Mouse (Mus musculus) forebrain, embryonic 13.5 days (tissue): ENCODE measurements around the gene Tango6. TPM values are rescaled to one million over a fixed set of nuclear protein-coding genes. Genes with fewer than 3 reads are reported as not detected.

Source experiments
- ATAC-seq: fragments of 200-750 bp; cut with Nextera tagmentation; 2 replicates; pipeline ENCODE4 v1.8.0; 2017
- H3K27ac ChIP-seq: fragments of 300-500 bp; sonication (generic); 2 replicates; pipeline ENCODE4 v1.5.1; 2015; ENCODE audit warnings: inconsistent platforms, mild to moderate bottlenecking, moderate library complexity
- H3K27me3 ChIP-seq: fragments of 300-500 bp; sonication (generic); 2 replicates; pipeline ENCODE4 v1.6.1; 2015; ENCODE audit warnings: mild to moderate bottlenecking, inconsistent platforms
- H3K36me3 ChIP-seq: fragments of 300-500 bp; sonication (generic); 2 replicates; pipeline ENCODE4 v1.6.1; 2015; ENCODE audit warnings: mild to moderate bottlenecking, inconsistent platforms; ENCODE audit not compliant: poor library complexity, severe bottlenecking
- H3K4me1 ChIP-seq: fragments of 300-500 bp; sonication (generic); 2 replicates; pipeline ENCODE4 v1.6.1; 2015; ENCODE audit warnings: inconsistent platforms
- H3K4me2 ChIP-seq: fragments of 300-500 bp; sonication (generic); 2 replicates; pipeline ENCODE4 v1.6.1; 2015; ENCODE audit warnings: inconsistent platforms, mild to moderate bottlenecking, moderate library complexity
- H3K4me3 ChIP-seq: fragments of 300-500 bp; sonication (generic); 2 replicates; pipeline ENCODE4 v1.5.1; 2015; ENCODE audit warnings: mild to moderate bottlenecking, inconsistent platforms
- H3K9ac ChIP-seq: fragments of 300-500 bp; sonication (generic); 2 replicates; pipeline ENCODE4 v1.6.1; 2015; ENCODE audit warnings: mild to moderate bottlenecking, inconsistent platforms
- H3K9me3 ChIP-seq: fragments of 300-500 bp; sonication (generic); replicated peaks from 2 replicates; pipeline ENCODE4 v1.6.1; 2016; ENCODE audit warnings: inconsistent platforms
- WGBS: fragments of 180-500 bp; shearing (Covaris S2); methylation state at CpG from one replicate; pipeline ENCODE4 v1.1.7; 2015; 5-methylcytosine and 5-hydroxymethylcytosine counted together
- polyA plus RNA-seq: library from polyadenylated mRNA; unstranded; fragments of >200 nt; fragmentation: Nextera tagmentation; extraction: Ambion mirVana; gene quantifications from 2 replicates; pipeline ENCODE4 v1.2.1, GENCODE M21; 2015

Tango6 gene
- polyA plus RNA-seq, 1 experiment from 2014 or later = 6.0 TPM

- H3K4me3 ChIP-seq = no peak overlapping the region
- no peaks in the 10 kb centered on the region for H3K27me3 ChIP-seq
- WGBS = 47% methylated on average over 2 of the region's 2 CpGs
- no peak overlapping the region for H3K4me2 ChIP-seq
- H3K36me3 ChIP-seq = no peaks in the 10 kb centered on the region
- H3K4me1 ChIP-seq = no peaks in the 10 kb centered on the region
- H3K9ac ChIP-seq = no peak overlapping the region
- no peaks in the 10 kb centered on the region for H3K9me3 ChIP-seq
- H3K27ac ChIP-seq = no peak overlapping the region
- ATAC-seq = no peak
These were observed 35.5 kb upstream of the Tango6 start for GRCm38 (mm10) chr8:106647387-106647786.

GRCm38 (mm10) chr8:106648421-106648820 lies 34.4 kb upstream of the Tango6 start:
- Histone ChIP-seq H3K9me3 (no peaks in the 10 kb centered on the region), H3K4me1 (no peaks in the 10 kb centered on the region), H3K36me3 (no peaks in the 10 kb centered on the region), H3K4me3 (no peak overlapping the region), H3K27me3 (no peaks in the 10 kb centered on the region), H3K9ac (no peak overlapping the region), H3K27ac (no peak overlapping the region), H3K4me2 (no peak overlapping the region)
- 90% methylated on average over 8 of the region's 8 CpGs for WGBS
- no peak for ATAC-seq

DNA sequence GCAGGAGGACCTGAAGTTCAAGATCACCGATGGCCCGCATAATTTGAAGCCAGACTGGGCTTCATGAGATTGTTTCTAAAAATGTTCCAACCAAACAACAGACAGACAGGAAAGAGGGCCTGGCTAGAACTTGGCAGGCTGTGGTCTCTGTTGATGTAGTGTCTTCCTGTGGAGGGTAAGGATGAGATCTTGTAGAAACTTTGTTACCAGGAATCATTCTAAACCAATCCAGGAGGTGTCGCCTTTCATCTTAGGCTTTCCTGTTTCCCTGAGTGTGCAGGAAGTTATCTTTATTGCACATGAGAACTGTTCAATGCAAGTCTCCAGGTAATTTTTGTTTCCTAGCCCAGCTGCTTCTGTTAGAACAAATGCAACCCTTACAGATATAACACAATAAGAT lies 30.9 kb upstream of the Tango6 start:
- ATAC-seq = no peak
- H3K36me3 ChIP-seq = no peaks in the 10 kb centered on the region
- H3K4me3 ChIP-seq = no peak overlapping the region
- H3K4me1 ChIP-seq = no peaks in the 10 kb centered on the region
- 96% methylated on average over 3 of the region's 3 CpGs for WGBS
- no peaks in the 10 kb centered on the region for H3K9me3 ChIP-seq
- no peaks in the 10 kb centered on the region for H3K27me3 ChIP-seq
- no peak overlapping the region for H3K9ac ChIP-seq
- no peak overlapping the region for H3K27ac ChIP-seq
- H3K4me2 ChIP-seq = no peak overlapping the region

- no peaks in the 10 kb centered on the region for H3K9me3 ChIP-seq
- no peaks in the 10 kb centered on the region for H3K36me3 ChIP-seq
- H3K4me1 ChIP-seq = no peaks in the 10 kb centered on the region
- H3K4me3 ChIP-seq = no peak overlapping the region
- H3K9ac ChIP-seq = no peak overlapping the region
- no peak for ATAC-seq
- no peaks in the 10 kb centered on the region for H3K27me3 ChIP-seq
- no peak overlapping the region for H3K4me2 ChIP-seq
- H3K27ac ChIP-seq = no peak overlapping the region
These were observed 26.8 kb upstream of the Tango6 start for GRCm38 (mm10) chr8:106656046-106656445.

- Histone ChIP-seq H3K4me2 (no peak overlapping the region), H3K4me3 (no peak overlapping the region), H3K27ac (no peak overlapping the region), H3K36me3 (no peaks in the 10 kb centered on the region), H3K4me1 (no peaks in the 10 kb centered on the region), H3K9ac (no peak overlapping the region), H3K27me3 (no peaks in the 10 kb centered on the region), H3K9me3 (no peaks in the 10 kb centered on the region)
- 69% methylated on average over 2 of the region's 2 CpGs for WGBS
- no peak for ATAC-seq
These were observed 10.1 kb upstream of the Tango6 start for GRCm38 (mm10) chr8:106672786-106673185.

DNA sequence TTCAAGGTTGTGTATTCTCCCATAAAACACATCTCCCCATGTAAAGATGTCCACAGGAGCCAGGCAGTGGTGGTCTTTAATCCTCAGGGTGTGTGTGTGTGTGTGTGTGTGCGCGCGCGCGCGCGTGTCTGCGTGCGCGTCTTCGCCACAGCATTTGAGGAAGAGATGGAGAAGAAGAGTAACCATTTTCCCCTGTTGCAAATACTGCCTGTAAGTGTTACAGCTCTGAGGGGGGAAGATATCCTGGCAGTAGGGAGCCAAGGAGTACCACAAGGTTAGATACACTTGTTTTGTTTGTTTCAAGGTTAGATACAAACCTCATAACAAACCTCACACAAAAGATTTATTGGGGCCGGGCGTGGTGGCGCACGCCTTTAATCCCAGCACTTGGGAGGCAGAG lies 8.6 kb upstream of the Tango6 start:
- WGBS = 98% methylated on average over 15 of the region's 15 CpGs

GRCm38 (mm10) chr8:106674894-106675293 lies 8.0 kb upstream of the Tango6 start:
- Histone ChIP-seq H3K36me3 (no peaks in the 10 kb centered on the region), H3K27me3 (no peaks in the 10 kb centered on the region), H3K9ac (no peak overlapping the region), H3K9me3 (no peaks in the 10 kb centered on the region), H3K4me3 (no peak overlapping the region), H3K4me2 (no peak overlapping the region), H3K27ac (no peak overlapping the region), H3K4me1 (no peaks in the 10 kb centered on the region)
- ATAC-seq = no peak
- 71% methylated on average over 8 of the region's 8 CpGs for WGBS

More for the DNA sequence above, 8.6 kb upstream of the Tango6 start:
- no peak for ATAC-seq
- Histone ChIP-seq H3K4me1 (no peaks in the 10 kb centered on the region), H3K9ac (no peak overlapping the region), H3K9me3 (no peaks in the 10 kb centered on the region), H3K27ac (no peak overlapping the region), H3K36me3 (no peaks in the 10 kb centered on the region), H3K4me3 (no peak overlapping the region), H3K27me3 (no peaks in the 10 kb centered on the region), H3K4me2 (no peak overlapping the region)

GRCm38 (mm10) chr8:106684387-106684786 lies 1.5 kb downstream of the Tango6 start:
- Histone ChIP-seq H3K4me3 (no peak overlapping the region), H3K4me1 (no peaks in the 10 kb centered on the region), H3K27me3 (no peaks in the 10 kb centered on the region), H3K36me3 (no peaks in the 10 kb centered on the region), H3K4me2 (no peak overlapping the region), H3K27ac (no peak overlapping the region), H3K9ac (no peak overlapping the region), H3K9me3 (no peaks in the 10 kb centered on the region)
- WGBS = 98% methylated on average over 4 of the region's 4 CpGs
- no peak for ATAC-seq

GRCm38 (mm10) chr8:106687479-106687878 lies 4.6 kb downstream of the Tango6 start:
- Histone ChIP-seq H3K9me3 (no peaks in the 10 kb centered on the region), H3K4me1 (no peaks in the 10 kb centered on the region), H3K9ac (no peak overlapping the region), H3K36me3 (no peaks in the 10 kb centered on the region), H3K4me2 (no peak overlapping the region), H3K27me3 (no peaks in the 10 kb centered on the region), H3K4me3 (no peak overlapping the region), H3K27ac (no peak overlapping the region)
- ATAC-seq = peak; percentile 52; the same call in 1 of the 2 replicates
- 2% methylated on average over 4 of the region's 4 CpGs for WGBS

DNA sequence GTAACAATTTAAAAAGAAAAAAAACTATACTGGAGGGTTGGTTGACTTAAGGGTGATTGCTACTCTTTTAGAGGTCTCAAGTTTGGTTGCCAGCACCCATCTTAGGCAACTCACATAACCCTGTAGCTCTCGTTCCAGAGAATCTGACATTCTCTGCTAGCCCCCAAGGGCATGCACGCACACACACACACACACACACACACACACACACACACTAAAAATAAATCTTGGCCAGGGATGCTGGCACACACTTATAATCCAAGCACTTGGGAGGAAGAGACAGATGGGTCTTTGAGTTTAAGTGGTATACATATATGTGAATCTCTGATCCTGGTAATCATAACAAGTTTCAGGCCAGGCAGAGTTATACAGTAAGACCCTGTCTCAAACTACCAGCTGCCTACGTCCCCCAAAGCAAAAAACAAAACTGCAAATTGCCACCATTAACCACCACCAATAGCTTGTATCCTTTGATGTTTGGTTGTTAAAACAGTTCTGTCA lies 14.9 kb downstream of the Tango6 start:
- H3K9ac ChIP-seq = no peak overlapping the region
- H3K36me3 ChIP-seq = peaks cover 42% of the 10 kb centered on the region

DNA sequence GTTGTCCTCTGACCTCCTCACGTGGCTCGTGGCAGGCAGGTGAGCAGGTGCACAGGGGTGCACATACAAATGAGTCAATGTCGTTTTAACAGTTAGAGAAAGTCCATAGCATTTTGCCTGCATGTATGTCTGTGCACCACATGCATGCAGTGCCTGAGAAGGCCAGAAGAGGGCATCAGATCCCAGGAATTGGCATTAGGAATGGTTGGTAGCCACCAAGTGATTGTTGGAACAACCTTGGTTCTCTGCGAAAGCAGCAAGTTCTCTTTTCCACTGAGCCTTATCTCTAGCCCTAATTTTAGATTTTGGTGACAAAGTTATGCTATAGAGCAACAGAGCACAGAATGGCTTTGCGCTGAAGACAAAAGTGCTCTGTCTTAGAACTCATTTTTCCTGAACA lies 16.7 kb downstream of the Tango6 start:
- H3K27me3 ChIP-seq = no peaks in the 10 kb centered on the region
- 70% methylated on average over 5 of the region's 5 CpGs for WGBS
- no peak overlapping the region for H3K27ac ChIP-seq
- no peak overlapping the region for H3K4me3 ChIP-seq
- no peaks in the 10 kb centered on the region for H3K9me3 ChIP-seq
- no peak overlapping the region for H3K9ac ChIP-seq
- H3K4me2 ChIP-seq = no peak overlapping the region
- no peaks in the 10 kb centered on the region for H3K4me1 ChIP-seq
- 0 out of 2 replicates have a peak, but pooled peaks have one; percentile 27 for ATAC-seq
- peaks cover 42% of the 10 kb centered on the region for H3K36me3 ChIP-seq

More for the DNA sequence above, 14.9 kb downstream of the Tango6 start:
- H3K9me3 ChIP-seq = no peaks in the 10 kb centered on the region
- no peak overlapping the region for H3K27ac ChIP-seq
- H3K4me2 ChIP-seq = no peak overlapping the region
- H3K27me3 ChIP-seq = no peaks in the 10 kb centered on the region
- no peak for ATAC-seq
- 89% methylated on average over 3 of the region's 3 CpGs for WGBS
- no peak overlapping the region for H3K4me3 ChIP-seq
- no peaks in the 10 kb centered on the region for H3K4me1 ChIP-seq

DNA sequence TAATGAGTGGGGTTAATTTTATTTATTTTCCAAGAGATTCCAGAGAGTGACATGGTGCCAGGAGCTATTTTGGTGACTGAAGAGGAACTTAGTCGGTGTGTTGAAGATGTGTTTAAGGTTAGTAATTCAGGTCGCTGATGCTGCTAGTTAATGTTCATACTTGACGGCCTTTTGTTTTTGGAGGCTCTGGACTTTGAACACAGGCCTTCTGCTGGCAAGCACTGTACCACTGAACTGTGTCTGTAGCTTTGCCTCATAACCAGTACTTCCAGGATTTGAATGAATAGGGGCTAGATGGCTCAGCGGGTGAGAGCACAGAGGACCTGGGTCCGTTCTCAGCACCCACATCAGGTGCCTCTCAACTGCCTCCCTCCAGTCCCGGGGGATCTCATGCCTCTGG lies 17.3 kb downstream of the Tango6 start:
- Histone ChIP-seq H3K4me3 (no peak overlapping the region), H3K36me3 (peaks cover 42% of the 10 kb centered on the region), H3K4me2 (no peak overlapping the region), H3K27ac (no peak overlapping the region), H3K27me3 (no peaks in the 10 kb centered on the region), H3K9me3 (no peaks in the 10 kb centered on the region), H3K9ac (no peak overlapping the region), H3K4me1 (no peaks in the 10 kb centered on the region)
- 96% methylated on average over 6 of the region's 6 CpGs for WGBS
- ATAC-seq = no peak

DNA sequence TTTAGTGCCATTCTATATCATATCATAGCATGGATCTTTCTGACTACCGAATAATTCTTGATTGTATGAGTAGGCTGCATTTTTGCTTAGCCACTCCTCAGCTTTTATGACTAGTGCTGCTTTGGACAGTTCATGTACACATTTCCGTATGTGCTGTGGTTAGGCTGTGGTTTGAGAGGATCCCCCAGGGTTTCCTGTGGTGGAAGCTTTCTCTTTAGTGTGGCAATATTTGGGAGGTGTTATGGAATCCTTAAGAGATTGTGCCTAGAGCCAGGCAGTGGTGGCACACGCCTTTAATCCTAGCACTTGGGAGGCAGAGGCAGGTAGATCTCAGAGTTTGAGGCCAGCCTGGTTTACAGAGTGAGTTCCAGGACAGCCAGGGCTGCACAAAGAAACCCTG lies 18.5 kb downstream of the Tango6 start:
- 96% methylated on average over 3 of the region's 3 CpGs for WGBS
- ATAC-seq = no peak
- Histone ChIP-seq H3K9ac (no peak overlapping the region), H3K36me3 (peaks cover 42% of the 10 kb centered on the region), H3K9me3 (no peaks in the 10 kb centered on the region), H3K4me2 (no peak overlapping the region), H3K27ac (no peak overlapping the region), H3K4me1 (no peaks in the 10 kb centered on the region), H3K4me3 (no peak overlapping the region), H3K27me3 (no peaks in the 10 kb centered on the region)
